Mouse (Mus musculus) embryonic facial prominence, embryonic 14.5 days (tissue): ENCODE results near the gene Angel2. TPM values are rescaled to one million over a fixed set of nuclear protein-coding genes. Genes with fewer than 3 reads are reported as not detected.

Experiments
- ATAC-seq: fragments of 200-750 bp; cut with Nextera tagmentation; 2 replicates; pipeline ENCODE4 v1.8.0; 2017; ENCODE audit warnings: low read depth, moderate number of reproducible peaks, moderate TSS enrichment
- DNase-seq: peaks from one replicate; pipeline ENCODE4 v3.0.0-alpha.2; 2015; ENCODE audit warnings: low spot score
- H3K27ac ChIP-seq: fragments of 300-500 bp; sonication (generic); replicated peaks from 2 replicates; pipeline ENCODE4 v1.5.1; 2014; ENCODE audit warnings: low read depth, mild to moderate bottlenecking, low read length, moderate library complexity
- H3K27me3 ChIP-seq: fragments of 300-500 bp; sonication (generic); replicated peaks from 2 replicates; pipeline ENCODE4 v1.6.1; 2014; ENCODE audit warnings: low read length; ENCODE audit not compliant: control insufficient read depth, insufficient read depth
- H3K36me3 ChIP-seq: fragments of 300-500 bp; sonication (generic); 2 replicates; pipeline ENCODE4 v1.6.1; 2014; ENCODE audit warnings: low read length, mixed read lengths; ENCODE audit not compliant: control insufficient read depth, insufficient read depth
- H3K4me1 ChIP-seq: fragments of 300-500 bp; sonication (generic); 2 replicates; pipeline ENCODE4 v1.6.1; 2014; ENCODE audit warnings: antibody characterized with exemption, low read length; ENCODE audit not compliant: control insufficient read depth, insufficient read depth
- H3K4me2 ChIP-seq: fragments of 300-500 bp; sonication (generic); 2 replicates; pipeline ENCODE4 v1.6.1; 2014; ENCODE audit warnings: low read depth, mild to moderate bottlenecking, low read length, moderate library complexity, mixed read lengths
- H3K4me3 ChIP-seq: fragments of 300-500 bp; sonication (generic); 2 replicates; pipeline ENCODE4 v1.5.1; 2014; ENCODE audit warnings: low read depth, mild to moderate bottlenecking, low read length
- H3K9ac ChIP-seq: fragments of 300-500 bp; sonication (generic); 2 replicates; pipeline ENCODE4 v1.6.1; 2014; ENCODE audit warnings: low read depth, mild to moderate bottlenecking, low read length, moderate library complexity, mixed read lengths
- H3K9me3 ChIP-seq: fragments of 300-500 bp; sonication (generic); 2 replicates; pipeline ENCODE4 v1.6.1; 2016; ENCODE audit warnings: low read length; ENCODE audit not compliant: control insufficient read depth
- WGBS: fragments of 180-500 bp; shearing (Covaris S2); extraction: QIAGEN DNeasy Blood & Tissue Kit; methylation state at CpG from one replicate; pipeline ENCODE4 v1.1.7; 2014; 5-methylcytosine and 5-hydroxymethylcytosine counted together
- polyA plus RNA-seq: library from polyadenylated mRNA; unstranded; fragments of >200 nt; fragmentation: Nextera tagmentation; extraction: Ambion mirVana; gene quantifications from 2 replicates; pipeline ENCODE4 v1.2.1, GENCODE M21; 2014

Gene Angel2
- polyA plus RNA-seq, 1 experiment from 2014 or later: 37.4 TPM

- no peak overlapping the region for H3K9ac ChIP-seq
- H3K4me3 ChIP-seq: no peak overlapping the region
- H3K4me2 ChIP-seq: no peak overlapping the region
- 87% methylated on average over 1 of the region's 1 CpGs for WGBS
- H3K36me3 ChIP-seq: no peaks in the 10 kb centered on the region
- H3K27ac ChIP-seq: no peak overlapping the region
- no peaks in the 10 kb centered on the region for H3K9me3 ChIP-seq
- DNase-seq: no peak
- ATAC-seq: no peak
- H3K27me3 ChIP-seq: no peaks in the 10 kb centered on the region
- peaks cover 16% of the 10 kb centered on the region for H3K4me1 ChIP-seq
Measured at GRCm38 (mm10) chr1:190980470-190980869, 55.6 kb downstream of the Angel2 start.

DNA sequence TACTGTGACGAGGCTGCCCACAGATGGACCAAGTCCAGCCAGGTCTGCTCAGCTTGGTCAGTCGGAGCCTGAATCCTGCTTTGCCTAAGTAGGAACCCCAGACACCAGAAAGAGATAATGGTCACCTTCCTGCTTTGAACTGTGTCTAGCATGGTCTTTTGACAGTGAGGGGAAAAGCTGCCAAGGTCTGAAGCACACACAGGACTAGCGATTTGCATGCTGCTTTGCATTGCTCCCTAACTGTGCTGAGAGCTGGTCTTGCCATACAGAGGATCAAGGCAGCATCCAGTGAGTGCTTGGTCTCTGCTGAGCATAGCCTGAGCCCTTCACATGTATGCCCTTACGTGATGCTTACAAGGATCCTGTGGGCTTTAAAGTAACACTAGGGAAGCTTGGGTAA is 56.5 kb downstream of the Angel2 start:
- ATAC-seq (no peak), DNase-seq (no peak)
- no peak overlapping the region for H3K27ac ChIP-seq
- H3K4me2 ChIP-seq: no peak overlapping the region
- H3K9ac ChIP-seq: no peak overlapping the region
- H3K27me3 ChIP-seq: no peaks in the 10 kb centered on the region
- 73% methylated on average over 4 of the region's 4 CpGs for WGBS
- peaks cover 15% of the 10 kb centered on the region for H3K4me1 ChIP-seq
- no peaks in the 10 kb centered on the region for H3K36me3 ChIP-seq
- no peak overlapping the region for H3K4me3 ChIP-seq
- no peaks in the 10 kb centered on the region for H3K9me3 ChIP-seq

DNA sequence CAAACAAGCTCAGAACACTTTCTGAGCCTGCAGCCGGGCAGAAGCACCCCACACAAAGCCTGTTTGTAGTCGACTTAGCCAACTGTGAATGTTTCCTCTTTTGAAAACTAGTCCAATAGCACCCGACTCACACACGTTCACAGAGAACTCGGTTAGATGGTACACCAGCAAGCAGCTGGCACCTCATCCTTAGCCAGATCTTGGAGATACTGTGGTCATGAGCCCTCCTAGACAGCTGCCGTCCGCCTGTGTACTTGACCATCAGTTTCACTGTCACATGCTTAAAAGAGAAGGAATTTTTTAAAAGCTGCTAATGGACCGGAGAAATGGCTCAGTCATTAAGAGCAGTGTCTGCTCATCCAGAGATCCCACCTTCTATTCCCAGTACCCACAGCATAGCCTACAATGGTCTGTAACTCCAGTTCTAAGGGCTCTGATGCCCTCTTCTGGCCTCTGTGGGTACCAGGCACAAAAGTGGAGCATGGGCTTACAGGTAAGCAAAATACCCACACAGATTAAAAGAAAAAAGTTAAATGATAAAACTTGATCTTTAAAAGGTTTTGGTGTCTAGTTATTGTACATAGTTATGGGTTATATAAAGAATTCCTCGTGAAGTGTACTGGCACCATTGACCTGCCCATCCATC is 64.6 kb downstream of the Angel2 start:
- no peak overlapping the region for H3K4me2 ChIP-seq
- H3K4me1 ChIP-seq: no peaks in the 10 kb centered on the region
- no peaks in the 10 kb centered on the region for H3K9me3 ChIP-seq
- no peak overlapping the region for H3K27ac ChIP-seq
- no peaks in the 10 kb centered on the region for H3K36me3 ChIP-seq
- no peak overlapping the region for H3K4me3 ChIP-seq
- no peak for DNase-seq
- no peak overlapping the region for H3K9ac ChIP-seq
- no peak for ATAC-seq
- H3K27me3 ChIP-seq: no peaks in the 10 kb centered on the region
- 82% methylated on average over 9 of the region's 9 CpGs for WGBS

DNA sequence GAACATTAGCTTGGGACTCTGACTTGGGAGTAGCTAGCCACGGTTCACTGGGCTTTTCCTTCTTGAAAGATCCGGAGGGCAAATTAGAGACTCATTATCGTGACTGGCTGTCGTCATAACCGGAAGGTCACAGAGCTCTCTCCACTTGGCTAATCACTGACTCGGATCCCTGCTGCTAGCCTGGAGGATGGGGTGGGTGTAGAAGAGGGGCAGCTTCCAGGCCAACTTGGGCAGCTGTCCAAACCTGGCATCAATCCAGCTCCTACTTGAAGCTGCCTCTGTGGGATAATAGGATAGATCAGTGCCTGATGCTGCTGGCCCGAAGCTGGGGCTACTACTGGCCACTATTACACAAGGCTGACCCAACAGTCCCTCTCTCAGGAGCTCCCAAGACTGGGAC is 70.6 kb downstream of the Angel2 start:
- H3K4me1 ChIP-seq: no peaks in the 10 kb centered on the region
- 57% methylated on average over 7 of the region's 7 CpGs for WGBS
- DNase-seq (peak; percentile 30), ATAC-seq (no peak)
- no peak overlapping the region for H3K27ac ChIP-seq
- H3K36me3 ChIP-seq: no peaks in the 10 kb centered on the region
- no peak overlapping the region for H3K9ac ChIP-seq
- H3K27me3 ChIP-seq: no peaks in the 10 kb centered on the region
- peaks cover 6% of the 10 kb centered on the region for H3K9me3 ChIP-seq
- no peak overlapping the region for H3K4me2 ChIP-seq
- H3K4me3 ChIP-seq: no peak overlapping the region

DNA sequence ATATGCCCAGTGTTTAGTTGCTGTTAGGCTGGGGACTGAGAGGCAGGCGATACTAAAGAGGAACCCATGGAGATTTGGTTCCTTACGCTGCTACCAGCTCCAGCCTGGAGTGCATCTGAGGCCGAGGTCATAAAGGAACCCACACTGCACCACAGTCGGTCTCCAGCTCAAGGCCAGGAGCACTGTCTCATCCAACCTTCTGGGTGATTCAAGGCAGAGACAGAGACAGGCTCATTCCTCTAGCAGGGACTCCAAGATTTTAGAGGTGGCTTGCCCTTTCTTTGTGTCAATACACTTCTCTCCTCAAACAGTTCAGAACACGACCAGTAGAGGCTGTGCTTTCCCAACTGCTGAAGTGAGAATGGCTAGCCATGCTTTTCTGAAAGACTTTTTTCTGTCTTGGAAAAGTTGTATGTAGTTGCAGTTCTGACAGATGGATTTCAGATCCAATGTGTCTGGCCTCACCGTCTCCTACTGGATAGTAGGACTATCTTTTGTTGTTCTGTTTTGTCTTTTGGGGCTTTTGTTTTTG is 71.5 kb downstream of the Angel2 start:
- no peak overlapping the region for H3K27ac ChIP-seq
- ATAC-seq: no peak
- no peak for DNase-seq
- no peak overlapping the region for H3K4me3 ChIP-seq
- 73% methylated on average over 6 of the region's 6 CpGs for WGBS
- H3K36me3 ChIP-seq: no peaks in the 10 kb centered on the region
- H3K27me3 ChIP-seq: no peaks in the 10 kb centered on the region
- H3K4me2 ChIP-seq: no peak overlapping the region
- H3K9me3 ChIP-seq: peaks cover 6% of the 10 kb centered on the region
- H3K4me1 ChIP-seq: no peaks in the 10 kb centered on the region
- no peak overlapping the region for H3K9ac ChIP-seq

Other genes starting within 250 kb of the Angel2 start
- gene Rps6kc1, start 13.3 kb upstream of the Angel2 start, polyA plus RNA-seq: 15.4 and 18.5 TPM in 2 replicates
- 66.4 and 73.7 TPM in 2 replicates for gene Vash2, start 54.2 kb downstream of the Angel2 start, polyA plus RNA-seq
- 7.3 and 8.2 TPM in 2 replicates for gene Flvcr1, start 101.0 kb downstream of the Angel2 start, polyA plus RNA-seq
- gene Spata45, start 111.5 kb downstream of the Angel2 start, polyA plus RNA-seq: not detected in 2 replicates
- gene Tatdn3, start 137.8 kb downstream of the Angel2 start, polyA plus RNA-seq: 12.9 and 14.7 TPM in 2 replicates
- 8.8 and 9.3 TPM in 2 replicates for gene Nsl1, start 137.9 kb downstream of the Angel2 start, polyA plus RNA-seq
- gene Batf3, start 172.7 kb downstream of the Angel2 start, polyA plus RNA-seq: 6.1 and 7.0 TPM in 2 replicates
- gene Fam71a, start 239.7 kb downstream of the Angel2 start, polyA plus RNA-seq: not detected in 2 replicates